Mouse (Mus musculus) thymus, postnatal 0 days (tissue): ENCODE measurements around the gene Ddx5. TPM values are rescaled to one million over a fixed set of nuclear protein-coding genes. Genes with fewer than 3 reads are reported as not detected.
"Not testable (repeated sequence)": the region's sequence is repeated elsewhere in the genome, so short reads cannot be mapped to it uniquely, and the experiment has no call there.

Experiments
- DNase-seq: peaks from one replicate; pipeline ENCODE4 v3.0.0-alpha.2; 2015; ENCODE audit warnings: low spot score
- polyA plus RNA-seq: library from polyadenylated mRNA; unstranded; fragments of >200 nt; fragmentation: Nextera tagmentation; extraction: Ambion mirVana; gene quantifications from 2 replicates; pipeline ENCODE4 v1.2.1, GENCODE M21; 2015

Gene Ddx5
- polyA plus RNA-seq, 1 experiment from 2014 or later: 435 TPM

GRCm38 (mm10) chr11:106762800-106763185 is 26.2 kb downstream of the Ddx5 start:
- no peak for DNase-seq

GRCm38 (mm10) chr11:106762139-106762799 is 26.7 kb downstream of the Ddx5 start:
- DNase-seq: peak; percentile 65

- no peak for DNase-seq
Measured at GRCm38 (mm10) chr11:106760511-106760910, 28.5 kb downstream of the Ddx5 start.

- DNase-seq: no peak
Measured at GRCm38 (mm10) chr11:106759028-106759427, 30.0 kb downstream of the Ddx5 start.

GRCm38 (mm10) chr11:106755583-106755982 is 33.4 kb downstream of the Ddx5 start:
- no peak for DNase-seq

GRCm38 (mm10) chr11:106753314-106753713 is 35.7 kb downstream of the Ddx5 start:
- no peak for DNase-seq

- DNase-seq: peak; percentile 72
Measured at GRCm38 (mm10) chr11:106752103-106752502, 36.9 kb downstream of the Ddx5 start.

GRCm38 (mm10) chr11:106751039-106752018 is 37.7 kb downstream of the Ddx5 start, which contains the start of gene Milr1:
Gene Milr1 (plus strand): TSS chr11:106751226.
- DNase-seq: peak; percentile 52

GRCm38 (mm10) chr11:106750121-106750751 is 38.7 kb downstream of the Ddx5 start, which contains the start of gene Pecam1:
Gene Pecam1 (minus strand): TSS chr11:106750628.
- peak; percentile 90 for DNase-seq

GRCm38 (mm10) chr11:106749557-106750120 is 39.3 kb downstream of the Ddx5 start:
- not testable (repeated sequence) for DNase-seq

- no peak for DNase-seq
Measured at GRCm38 (mm10) chr11:106744949-106745348, 44.0 kb downstream of the Ddx5 start.

- DNase-seq: peak; percentile 64
Measured at GRCm38 (mm10) chr11:106742388-106742841, 46.6 kb downstream of the Ddx5 start.

GRCm38 (mm10) chr11:106741826-106742225 is 47.2 kb downstream of the Ddx5 start:
- no peak for DNase-seq

- DNase-seq: no peak
Measured at GRCm38 (mm10) chr11:106741232-106741631, 47.8 kb downstream of the Ddx5 start.

GRCm38 (mm10) chr11:106740724-106741123 is 48.3 kb downstream of the Ddx5 start:
- DNase-seq: not testable (repeated sequence)

- DNase-seq: no peak
Measured at GRCm38 (mm10) chr11:106739116-106739515, 49.9 kb downstream of the Ddx5 start.

GRCm38 (mm10) chr11:106737178-106737621 is 51.8 kb downstream of the Ddx5 start:
- DNase-seq: no peak

- no peak for DNase-seq
Measured at GRCm38 (mm10) chr11:106736614-106737013, 52.4 kb downstream of the Ddx5 start.

- DNase-seq: no peak
Measured at GRCm38 (mm10) chr11:106730714-106731113, 58.3 kb downstream of the Ddx5 start.
